Mouse (Mus musculus) left cerebral cortex, postnatal 10 days (tissue): Measurements from ENCODE around the gene Spata22. TPM values are rescaled to one million over a fixed set of nuclear protein-coding genes. Genes with fewer than 3 reads are reported as not detected.

ENCODE experiments used
- total RNA-seq, 2 experiments: library from RNA; stranded (reverse); gene quantifications; 2 replicates each; pipeline ENCODE4 v1.2.3; 2021

Spata22 gene
- total RNA-seq, 2 experiments from 2014 or later, result 0.28 TPM; not detected in 1

Other genes with a start within 250 kb of the Spata22 start
- gene Itgae, start 239.2 kb upstream of the Spata22 start, total RNA-seq, result under 1 TPM; 0.19 to 0.22 TPM
- under 1 TPM; 0.75 to 0.92 TPM for gene Haspin, start 191.4 kb upstream of the Spata22 start, total RNA-seq
- gene P2rx5, start 169.3 kb upstream of the Spata22 start, total RNA-seq, result under 1 TPM; 0.32 to 0.54 TPM
- 10 to 100 TPM; 59.7 to 65.4 TPM for gene Emc6, start 152.7 kb upstream of the Spata22 start, total RNA-seq
- 10 to 100 TPM; 18.2 to 20.2 TPM for gene Tax1bp3, start 152.7 kb upstream of the Spata22 start, total RNA-seq
- gene Ctns, start 130.7 kb upstream of the Spata22 start, total RNA-seq, result 10 to 100 TPM; 17.6 to 18.2 TPM
- 1 to 10 TPM; 2.1 to 3.0 TPM for gene Shpk, start 130.3 kb upstream of the Spata22 start, total RNA-seq
- gene Trpv1, start 95.4 kb upstream of the Spata22 start, total RNA-seq, result under 1 TPM; 0.32 to 0.43 TPM
- gene Trpv3, start 62.4 kb upstream of the Spata22 start, total RNA-seq, result under 1 TPM; 0.73 to 0.79 TPM
- 1 to 10 TPM; 3.3 to 4.2 TPM for gene Aspa, start 145 bp upstream of the Spata22 start, total RNA-seq
- gene Gm49340, start within 50 bp of the Spata22 start, total RNA-seq, result not detected
- gene Olfr20, start 21.0 kb downstream of the Spata22 start, total RNA-seq, result not detected
- not detected for gene Olfr376, start 41.5 kb downstream of the Spata22 start, total RNA-seq
- not detected for gene Olfr1, start 69.9 kb downstream of the Spata22 start, total RNA-seq
- gene Olfr378, start 98.7 kb downstream of the Spata22 start, total RNA-seq, result not detected
- gene Olfr380, start 127.8 kb downstream of the Spata22 start, total RNA-seq, result not detected
- not detected for gene Olfr381, start 161.9 kb downstream of the Spata22 start, total RNA-seq
- gene Olfr382, start 187.5 kb downstream of the Spata22 start, total RNA-seq, result not detected